8 mouse cellular contexts compared by ENCODE assay signal in the genomic region with DNA sequence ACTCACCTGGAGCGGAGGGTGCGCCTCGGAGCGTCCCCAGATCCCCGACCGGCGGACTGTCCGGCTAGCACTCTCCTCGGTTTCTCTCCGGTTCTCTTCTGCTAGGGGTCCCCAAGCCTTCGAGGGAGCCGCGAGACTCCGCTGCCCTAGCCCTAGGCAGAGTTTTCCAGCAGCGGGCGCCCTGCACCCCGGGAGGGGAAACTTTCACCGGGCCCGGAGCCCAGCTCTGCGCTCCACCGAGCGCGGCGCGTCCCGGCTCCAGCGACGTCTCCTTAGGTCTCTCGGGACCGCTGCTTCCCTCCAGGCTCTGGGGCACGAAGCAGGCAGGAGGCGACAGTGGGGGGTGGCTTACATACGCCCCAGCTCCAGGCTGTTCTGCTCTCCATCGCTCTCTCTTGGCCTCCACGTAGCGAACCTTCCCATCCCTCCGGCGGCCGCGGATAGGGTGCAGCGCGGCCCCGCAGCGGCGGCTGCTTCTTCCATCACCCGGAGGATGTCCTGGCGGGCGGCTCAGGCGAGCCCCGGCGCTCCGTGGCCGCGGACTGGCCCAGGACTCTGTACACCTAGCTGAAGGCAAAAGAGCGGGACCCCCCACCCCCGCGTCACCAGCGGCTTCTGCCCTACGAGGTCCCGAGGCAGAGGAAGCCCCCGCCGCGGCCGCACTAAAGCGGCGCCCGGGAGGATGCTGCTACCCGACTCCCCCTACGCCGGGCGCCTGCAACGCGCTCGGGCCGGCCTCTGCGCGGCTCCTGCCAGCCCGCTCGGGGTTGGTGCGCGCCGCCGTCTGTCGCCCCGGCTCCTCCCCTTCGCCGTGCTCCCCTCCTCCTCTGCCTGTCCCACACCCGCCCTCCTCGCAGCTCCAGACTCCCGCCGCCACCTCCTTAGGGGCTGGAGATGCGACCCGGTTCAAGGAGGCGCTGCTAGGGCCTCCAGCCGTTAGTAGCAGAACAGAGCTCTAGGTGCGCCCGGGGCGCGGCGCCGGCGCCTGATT. TPM values are rescaled to one million over a fixed set of nuclear protein-coding genes. Genes with fewer than 3 reads are reported as not detected.
A peak's percentile ranks its signal among the peaks of the same experiment; 100 is the strongest.
DNase-seq lines count a peak whose midpoint lies in the region; ATAC-seq lines count a peak whose summit lies in the region.

Gene Chst2 (minus strand): TSS at position 152 of the 991 bp plus-strand sequence.

- peak; percentile 92 for ATAC-seq in intestine, embryonic 14.5 days (replicated peaks; ENCODE audit: low FRiP score, low TSS enrichment, low read depth)
- peak; percentile 51 for ATAC-seq in megakaryocyte progenitor cell, adult 5-6 weeks (replicated peaks; ENCODE audit: poor library complexity)

- WGBS in intestine, embryonic 14.5 days, result under 1% methylated on average over 90 of the region's 102 CpGs

- peak within 1 kb of the TSS; percentile 62 for H3K9ac ChIP-seq in intestine, embryonic 14.5 days (ENCODE audit: low read length)

- intact Hi-C loops in gastrocnemius, postnatal 36 days (cut with DNase I), result loop anchor here (5.0 kb wide), 2 partner anchors 225 to 665 kb away; no protein-coding TSS in a partner anchor
- intact Hi-C loops in left cerebral cortex, postnatal 10 days (cut with DNase I), result loop anchor here (1.0 to 10.0 kb wide), 5 partner anchors 222 to 669 kb away; no protein-coding TSS in a partner anchor

- peak within 1 kb of the TSS; percentile 65 for H3K4me3 ChIP-seq in intestine, embryonic 14.5 days (ENCODE audit: low read depth, low read length)

- peak within 1 kb of the TSS; percentile 91 for H3K4me2 ChIP-seq in intestine, embryonic 14.5 days (ENCODE audit: low read length)

- H3K27me3 ChIP-seq in intestine, embryonic 14.5 days (replicated peaks; ENCODE audit: control insufficient read depth, insufficient read depth, low read length), result peaks cover 16% of the 10 kb centered on the region; the same call in 1 of the 2 replicates

- 0 out of 2 replicates have a peak, but pooled peaks cover 3% of the 10 kb centered on the region for H3K36me3 ChIP-seq in intestine, embryonic 14.5 days (ENCODE audit: control insufficient read depth, insufficient read depth, low read length)

- H3K4me1 ChIP-seq in intestine, embryonic 14.5 days (replicated peaks; ENCODE audit: control insufficient read depth, insufficient read depth, low read length), result peaks cover 21% of the 10 kb centered on the region; the same call in 1 of the 2 replicates

- H3K27ac ChIP-seq in intestine, embryonic 14.5 days (ENCODE audit: low read depth), result peak within 1 kb of the TSS; percentile 88

- H3K9me3 ChIP-seq in intestine, embryonic 14.5 days (ENCODE audit: control insufficient read depth, low read length), result no peaks in the 10 kb centered on the region

- peak; percentile 96 to 97 for DNase-seq in adrenal gland, adult (ENCODE audit: inconsistent age in 2 of 2, low spot score in 1 of 2)
- DNase-seq in embryo, embryonic 10.5 days (ENCODE audit: low spot score), result peak; percentile 92
- peak; percentile 78 to 80 for DNase-seq in gastrocnemius, postnatal 36 days
- DNase-seq in intestine, embryonic 14.5 days (ENCODE audit: low spot score), result peak; percentile 89
- peak; percentile 91 to 96 for DNase-seq in left cerebral cortex, postnatal 10 days (ENCODE audit: extremely low spot score in 1 of 2, low spot score in 2 of 2)
- DNase-seq in right cerebral cortex, postnatal 36 days (ENCODE audit: low spot score in 2 of 2), result peak; percentile 86 to 90
- no peak for DNase-seq in c-Kit-positive CD71-positive TER-119-positive erythroid progenitor cells, embryonic 14.5 days (ENCODE audit: low spot score)

RNA-seq across cellular contexts. Expression of gene Chst2, which starts in this region (rescaled TPM):
- total RNA-seq in gastrocnemius, postnatal 36 days (2021), result under 1 TPM; 0.64 to 0.76 TPM
- polyA plus RNA-seq in intestine, embryonic 14.5 days (2014; fragmentation: Nextera tagmentation; extraction: Ambion mirVana), result 5.1 and 7.1 TPM in 2 replicates
- total RNA-seq in left cerebral cortex, postnatal 10 days (2021), result 100 to 1,000 TPM in 1 of 2 experiments, 10 to 100 TPM in 1; 95.4 to 105 TPM
- 0.05 and 0.10 TPM in 2 replicates for total RNA-seq in megakaryocyte progenitor cell, adult 5-6 weeks (2015)
- total RNA-seq in megakaryocyte progenitor cell, adult 5-6 weeks (2017), result 0.03 TPM in 1 of 2 replicates, not detected in the other

Comparison
In these comparisons a context has a peak if more than half of its experiments do, and no peak if none do; other contexts are left out.
1. RNA of gene Chst2 (total RNA-seq): 95.4 to 105 TPM in left cerebral cortex, postnatal 10 days; 0.64 to 0.76 TPM in gastrocnemius, postnatal 36 days and 0.03 to 0.10 TPM in megakaryocyte progenitor cell, adult 5-6 weeks; every median in the first group is over 10 times any median in the second.
2. Peak in DNase-seq in gastrocnemius, postnatal 36 days; RNA of the gene not detected or under 1 TPM.
3. Peak in ATAC-seq in megakaryocyte progenitor cell, adult 5-6 weeks; RNA of the gene not detected or under 1 TPM.